Mouse (Mus musculus): Measurements from ENCODE around the gene Zbtb7a.

The Zbtb7a gene

GRCm38 (mm10) chr10:81191342-81191982 is 56.4 kb downstream of the Zbtb7a start:
- no peak for DNase-seq

- DNase-seq, result peak; percentile 91
Observed at GRCm38 (mm10) chr10:81192270-81192967, 57.4 kb downstream of the Zbtb7a start.

- peak; percentile 76 for DNase-seq
Observed at GRCm38 (mm10) chr10:81192968-81193501, 58.0 kb downstream of the Zbtb7a start.

- DNase-seq, result peak; percentile 68
Observed at GRCm38 (mm10) chr10:81193991-81194774, 59.2 kb downstream of the Zbtb7a start.

- DNase-seq, result no peak
Observed at GRCm38 (mm10) chr10:81195300-81195699, 60.3 kb downstream of the Zbtb7a start.

- no peak for DNase-seq
Observed at GRCm38 (mm10) chr10:81196470-81197065, 61.5 kb downstream of the Zbtb7a start.

- no peak for DNase-seq
Observed at GRCm38 (mm10) chr10:81197305-81197704, 62.3 kb downstream of the Zbtb7a start.

- DNase-seq, result no peak
Observed at GRCm38 (mm10) chr10:81198230-81198629, 63.2 kb downstream of the Zbtb7a start.

GRCm38 (mm10) chr10:81198990-81199389 is 64.0 kb downstream of the Zbtb7a start:
- no peak for DNase-seq

GRCm38 (mm10) chr10:81200141-81200540 is 65.1 kb downstream of the Zbtb7a start:
- DNase-seq, result no peak

- no peak for DNase-seq
Observed at GRCm38 (mm10) chr10:81200605-81201287, 65.7 kb downstream of the Zbtb7a start.

- no peak for DNase-seq
Observed at GRCm38 (mm10) chr10:81201807-81202758, 67.1 kb downstream of the Zbtb7a start, which contains the start of gene Nmrk2. Gene Nmrk2 (minus strand): TSS chr10:81202051.
